ENCODE assay signal across 9 mouse cellular contexts in genomic region chr11:89084601-89085000, GRCm38 (mm10). TPM values are rescaled to one million over a fixed set of nuclear protein-coding genes. Genes with fewer than 3 reads are reported as not detected.
DNase-seq lines count a peak whose midpoint lies in the region; TF ChIP-seq lines count a peak whose summit lies in the region.
"Had no signal": no experiment of that assay in that cellular context is flagged by ENCODE, and none has a peak within 500 bp of the region (broad histone marks: within the 10 kb centered on the region; RNA-seq: fewer than 3 reads in every experiment).

No protein-coding gene starts in this region.

- TF ChIP-seq CTCF in layer of hippocampus, adult 2 months (conservative IDR thresholded peaks at IDR 0.05) = peak; percentile 96

- peak; percentile 39 for DNase-seq in gastrocnemius, postnatal 10 days
- DNase-seq in gastrocnemius, postnatal 25 days = no peak
- DNase-seq in right cerebral cortex, adult 18-20 months = peak; percentile 50
- DNase-seq in right cerebral cortex, postnatal 36 days (ENCODE audit: low spot score in 2 of 2) = no peak
- DNase-seq in brain, adult 2 months (ENCODE audit: low read depth, low spot score) = peak; percentile 69
- peak; percentile 46 to 66 for DNase-seq in layer of hippocampus, adult 2 months (ENCODE audit: low spot score in 2 of 2)
- peak; percentile 31 for DNase-seq in right cerebral cortex, postnatal 4 days
- DNase-seq in yolk sac, embryonic 10.5 days (ENCODE audit: low spot score) = no peak

- no peak overlapping the region for H3K27ac ChIP-seq in layer of hippocampus, adult 2 months

- H3K4me3 ChIP-seq in layer of hippocampus, adult 2 months = no peak overlapping the region
- H3K4me3 ChIP-seq: megakaryocyte, embryonic 14.5 days had no signal

RNA-seq across cellular contexts. Expression of gene Gm525, which starts 11.0 kb away (rescaled TPM):
- not detected for total RNA-seq in gastrocnemius, postnatal 10 days (2021)
- total RNA-seq in gastrocnemius, postnatal 25 days (2021) = not detected
- not detected for total RNA-seq in layer of hippocampus, adult 2 months (2021)

RNA-seq across cellular contexts. Expression of gene Dgke, which starts 18.0 kb away (rescaled TPM):
- total RNA-seq in gastrocnemius, postnatal 10 days (2021) = 1 to 10 TPM; 4.5 to 5.4 TPM
- total RNA-seq in gastrocnemius, postnatal 25 days (2021) = 1 to 10 TPM; 2.5 to 2.7 TPM
- 10 to 100 TPM; 49.5 to 49.7 TPM for total RNA-seq in layer of hippocampus, adult 2 months (2021)

Comparison
In these comparisons a context has a peak if more than half of its experiments do, and no peak if none do; other contexts are left out.
1. DNase-seq: peak in gastrocnemius, postnatal 10 days (single experiment), right cerebral cortex, adult 18-20 months (single experiment), brain, adult 2 months (single experiment), layer of hippocampus, adult 2 months (2 of 2) and right cerebral cortex, postnatal 4 days (single experiment); none in gastrocnemius, postnatal 25 days (single experiment), right cerebral cortex, postnatal 36 days (0 of 2) and yolk sac, embryonic 10.5 days (single experiment).
2. RNA of gene Dgke, which starts 18.0 kb away (total RNA-seq): 49.5 to 49.7 TPM in layer of hippocampus, adult 2 months; 4.5 to 5.4 TPM in gastrocnemius, postnatal 10 days and 2.5 to 2.7 TPM in gastrocnemius, postnatal 25 days; every median in the first group is over 4 times any median in the second.